Mouse (Mus musculus): ENCODE measurements around the gene Cdhr2. TPM values are rescaled to one million over a fixed set of nuclear protein-coding genes. Genes with fewer than 3 reads are reported as not detected.

Cdhr2 gene
- 0.05 and 0.14 TPM in 2 replicates for polyA plus RNA-seq (2014; fragmentation: Nextera tagmentation; extraction: Ambion mirVana)

- Histone ChIP-seq H3K9ac (ENCODE audit: low read length) (no peak within 1 kb of the TSS), H3K4me1 (ENCODE audit: control insufficient read depth, insufficient read depth, low read length) (no peaks in the 10 kb centered on the region), H3K27me3 (replicated peaks; ENCODE audit: control insufficient read depth, insufficient read depth, low read length) (no peaks in the 10 kb centered on the region), H3K36me3 (ENCODE audit: control insufficient read depth, insufficient read depth, low read length) (no peaks in the 10 kb centered on the region), H3K9me3 (replicated peaks; ENCODE audit: control insufficient read depth, low read length) (no peaks in the 10 kb centered on the region), H3K27ac (ENCODE audit: low read depth, low read length) (no peak within 1 kb of the TSS), H3K4me3 (ENCODE audit: low read depth, low read length) (no peak within 1 kb of the TSS), H3K4me2 (ENCODE audit: low read length) (no peak within 1 kb of the TSS)
- WGBS = 75% methylated on average over 5 of the region's 5 CpGs
- DNase-seq (ENCODE audit: low spot score) = no peak
- ATAC-seq = no peak
Measured at GRCm38 (mm10) chr13:54701243-54701642, at the start of gene Cdhr2. TSS of gene Cdhr2 (plus strand) at chr13:54701461.

DNA sequence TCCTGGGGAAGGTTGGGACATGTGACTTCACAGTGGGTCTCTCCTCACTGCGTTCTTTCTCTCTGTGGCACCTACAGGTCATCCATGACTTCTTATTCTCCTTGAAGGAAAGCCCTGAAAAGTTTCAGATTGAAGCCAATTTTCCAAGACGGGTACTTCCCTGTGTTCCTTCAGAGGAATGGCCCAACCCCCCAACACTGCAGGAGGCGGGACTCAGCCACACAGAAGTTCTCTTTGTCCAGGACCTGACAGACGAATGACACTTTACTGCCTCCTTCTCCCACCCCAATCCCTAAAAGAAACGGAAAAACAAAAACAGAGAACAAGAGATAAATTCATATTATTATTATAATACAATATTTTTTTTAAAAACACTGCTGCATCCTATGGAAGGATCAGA, 40.4 kb upstream of the Cdhr2 start:
- Histone ChIP-seq H3K36me3 (ENCODE audit: control insufficient read depth, insufficient read depth, low read length) (peaks cover 80% of the 10 kb centered on the region), H3K27me3 (replicated peaks; ENCODE audit: control insufficient read depth, insufficient read depth, low read length) (no peaks in the 10 kb centered on the region), H3K27ac (ENCODE audit: low read depth, low read length) (no peak overlapping the region), H3K4me1 (ENCODE audit: control insufficient read depth, insufficient read depth, low read length) (no peaks in the 10 kb centered on the region), H3K9me3 (replicated peaks; ENCODE audit: control insufficient read depth, low read length) (no peaks in the 10 kb centered on the region), H3K9ac (ENCODE audit: low read length) (no peak overlapping the region), H3K4me2 (ENCODE audit: low read length) (no peak overlapping the region), H3K4me3 (ENCODE audit: low read depth, low read length) (no peak overlapping the region)
- 50% methylated on average over 5 of the region's 5 CpGs for WGBS
- no peak for DNase-seq (ENCODE audit: low spot score)
- ATAC-seq = no peak

DNA sequence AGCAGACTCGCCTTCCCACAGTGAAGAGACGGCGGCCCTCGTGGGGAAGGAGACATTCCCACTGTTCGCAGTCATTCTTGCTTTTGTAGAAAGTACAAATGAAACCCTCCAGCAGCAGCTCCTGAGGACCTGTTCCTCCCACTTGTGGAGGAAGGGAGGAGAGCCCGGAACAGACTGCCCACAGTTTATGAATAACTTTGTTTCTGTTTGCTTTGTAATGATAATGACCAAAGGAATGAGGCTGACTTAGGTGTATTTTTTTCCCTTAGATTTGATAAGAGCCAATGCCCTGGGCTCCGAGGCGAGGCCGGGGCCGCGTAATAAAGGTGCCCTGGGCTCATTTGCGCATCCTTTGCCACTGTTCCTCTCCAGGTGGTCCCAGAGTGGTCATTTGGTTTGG, 39.9 kb upstream of the Cdhr2 start:
- H3K36me3 ChIP-seq (ENCODE audit: control insufficient read depth, insufficient read depth, low read length) = peaks cover 76% of the 10 kb centered on the region
- 81% methylated on average over 12 of the region's 12 CpGs for WGBS

DNA sequence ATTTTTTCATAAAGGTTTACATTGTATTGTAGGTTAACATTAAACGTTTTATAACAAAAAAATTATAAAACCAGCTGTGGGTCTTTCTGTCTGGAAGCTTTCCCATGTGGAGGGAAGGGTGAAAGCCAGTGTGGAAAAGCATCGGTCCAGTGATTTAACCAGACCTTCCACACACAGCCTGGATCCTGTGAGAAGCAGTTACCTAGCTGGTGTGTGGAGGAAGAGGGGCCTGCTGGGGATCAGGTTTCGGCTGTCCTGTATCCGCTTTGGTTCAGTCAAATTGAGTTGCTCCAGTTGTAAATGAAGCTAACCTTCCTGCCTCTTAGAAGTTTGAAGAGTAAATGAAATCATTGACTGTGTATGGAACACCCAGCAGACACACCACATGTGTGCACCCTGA, 37.3 kb upstream of the Cdhr2 start:
- H3K9ac ChIP-seq (ENCODE audit: low read length) = no peak overlapping the region
- 87% methylated on average over 4 of the region's 4 CpGs for WGBS
- ATAC-seq (no peak), DNase-seq (ENCODE audit: low spot score) (no peak)
- no peak overlapping the region for H3K4me2 ChIP-seq (ENCODE audit: low read length)
- no peaks in the 10 kb centered on the region for H3K4me1 ChIP-seq (ENCODE audit: control insufficient read depth, insufficient read depth, low read length)
- no peak overlapping the region for H3K27ac ChIP-seq (ENCODE audit: low read depth, low read length)
- H3K9me3 ChIP-seq (replicated peaks; ENCODE audit: control insufficient read depth, low read length) = no peaks in the 10 kb centered on the region
- H3K36me3 ChIP-seq (ENCODE audit: control insufficient read depth, insufficient read depth, low read length) = peaks cover 50% of the 10 kb centered on the region
- H3K27me3 ChIP-seq (replicated peaks; ENCODE audit: control insufficient read depth, insufficient read depth, low read length) = no peaks in the 10 kb centered on the region
- no peak overlapping the region for H3K4me3 ChIP-seq (ENCODE audit: low read depth, low read length)

More for the DNA sequence above, 39.9 kb upstream of the Cdhr2 start:
- Histone ChIP-seq H3K4me2 (ENCODE audit: low read length) (no peak overlapping the region), H3K27me3 (replicated peaks; ENCODE audit: control insufficient read depth, insufficient read depth, low read length) (no peaks in the 10 kb centered on the region), H3K9ac (ENCODE audit: low read length) (no peak overlapping the region), H3K27ac (ENCODE audit: low read depth, low read length) (no peak overlapping the region), H3K9me3 (replicated peaks; ENCODE audit: control insufficient read depth, low read length) (no peaks in the 10 kb centered on the region), H3K4me3 (ENCODE audit: low read depth, low read length) (no peak overlapping the region), H3K4me1 (ENCODE audit: control insufficient read depth, insufficient read depth, low read length) (no peaks in the 10 kb centered on the region)
- DNase-seq (ENCODE audit: low spot score) = no peak
- no peak for ATAC-seq

- Histone ChIP-seq H3K36me3 (ENCODE audit: control insufficient read depth, insufficient read depth, low read length) (peaks cover 47% of the 10 kb centered on the region), H3K4me3 (ENCODE audit: low read depth, low read length) (no peak overlapping the region), H3K4me1 (ENCODE audit: control insufficient read depth, insufficient read depth, low read length) (no peaks in the 10 kb centered on the region), H3K9ac (ENCODE audit: low read length) (no peak overlapping the region), H3K9me3 (replicated peaks; ENCODE audit: control insufficient read depth, low read length) (no peaks in the 10 kb centered on the region), H3K4me2 (ENCODE audit: low read length) (no peak overlapping the region), H3K27ac (ENCODE audit: low read depth, low read length) (no peak overlapping the region), H3K27me3 (replicated peaks; ENCODE audit: control insufficient read depth, insufficient read depth, low read length) (no peaks in the 10 kb centered on the region)
- DNase-seq (ENCODE audit: low spot score) (no peak), ATAC-seq (no peak)
- WGBS = 89% methylated on average over 1 of the region's 1 CpGs
Measured at GRCm38 (mm10) chr13:54664509-54664908, 36.8 kb upstream of the Cdhr2 start.

- Histone ChIP-seq H3K4me1 (ENCODE audit: control insufficient read depth, insufficient read depth, low read length) (no peaks in the 10 kb centered on the region), H3K27me3 (replicated peaks; ENCODE audit: control insufficient read depth, insufficient read depth, low read length) (no peaks in the 10 kb centered on the region), H3K36me3 (ENCODE audit: control insufficient read depth, insufficient read depth, low read length) (peaks cover 42% of the 10 kb centered on the region), H3K9me3 (replicated peaks; ENCODE audit: control insufficient read depth, low read length) (no peaks in the 10 kb centered on the region), H3K4me2 (ENCODE audit: low read length) (no peak overlapping the region), H3K27ac (ENCODE audit: low read depth, low read length) (no peak overlapping the region), H3K4me3 (ENCODE audit: low read depth, low read length) (no peak overlapping the region), H3K9ac (ENCODE audit: low read length) (no peak overlapping the region)
- no peak for ATAC-seq
- DNase-seq (ENCODE audit: low spot score) = no peak
- 95% methylated on average over 7 of the region's 7 CpGs for WGBS
Measured at GRCm38 (mm10) chr13:54665062-54665461, 36.2 kb upstream of the Cdhr2 start.

DNA sequence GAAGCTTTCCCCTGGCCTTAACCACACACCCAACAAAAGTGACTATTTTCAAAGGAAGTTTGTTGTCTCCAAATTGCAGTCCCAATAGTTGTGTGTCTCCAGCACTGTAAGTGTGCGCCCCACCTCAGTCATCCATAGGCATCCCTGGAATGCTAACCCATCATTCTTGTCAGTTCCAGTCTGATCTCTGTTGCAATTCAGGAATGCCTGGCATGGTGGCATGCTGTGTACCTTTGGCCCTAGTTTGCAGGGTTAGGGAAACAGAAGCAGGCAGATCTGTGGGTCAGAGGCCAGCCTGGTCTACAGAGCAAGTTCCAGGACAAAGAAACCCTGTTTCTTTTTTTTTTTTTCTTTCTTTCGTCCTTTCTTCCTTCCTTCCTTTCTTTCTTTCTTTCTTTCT, 30.8 kb upstream of the Cdhr2 start:
- Histone ChIP-seq H3K4me2 (ENCODE audit: low read length) (no peak overlapping the region), H3K4me3 (ENCODE audit: low read depth, low read length) (no peak overlapping the region), H3K9me3 (replicated peaks; ENCODE audit: control insufficient read depth, low read length) (no peaks in the 10 kb centered on the region), H3K9ac (ENCODE audit: low read length) (no peak overlapping the region), H3K4me1 (ENCODE audit: control insufficient read depth, insufficient read depth, low read length) (no peaks in the 10 kb centered on the region), H3K36me3 (ENCODE audit: control insufficient read depth, insufficient read depth, low read length) (no peaks in the 10 kb centered on the region), H3K27ac (ENCODE audit: low read depth, low read length) (no peak overlapping the region), H3K27me3 (replicated peaks; ENCODE audit: control insufficient read depth, insufficient read depth, low read length) (no peaks in the 10 kb centered on the region)
- no peak for DNase-seq (ENCODE audit: low spot score)
- 86% methylated on average over 2 of the region's 2 CpGs for WGBS
- no peak for ATAC-seq

GRCm38 (mm10) chr13:54675895-54676590, 25.2 kb upstream of the Cdhr2 start:
- DNase-seq (ENCODE audit: low spot score) (no peak), ATAC-seq (no peak)
- no peaks in the 10 kb centered on the region for H3K27me3 ChIP-seq (replicated peaks; ENCODE audit: control insufficient read depth, insufficient read depth, low read length)
- peaks cover 28% of the 10 kb centered on the region for H3K36me3 ChIP-seq (ENCODE audit: control insufficient read depth, insufficient read depth, low read length)
- no peak overlapping the region for H3K4me2 ChIP-seq (ENCODE audit: low read length)
- 70% methylated on average over 11 of the region's 11 CpGs for WGBS
- H3K9me3 ChIP-seq (replicated peaks; ENCODE audit: control insufficient read depth, low read length) = no peaks in the 10 kb centered on the region
- no peaks in the 10 kb centered on the region for H3K4me1 ChIP-seq (ENCODE audit: control insufficient read depth, insufficient read depth, low read length)
- no peak overlapping the region for H3K27ac ChIP-seq (ENCODE audit: low read depth, low read length)
- H3K9ac ChIP-seq (ENCODE audit: low read length) = no peak overlapping the region
- no peak overlapping the region for H3K4me3 ChIP-seq (ENCODE audit: low read depth, low read length)

- 82% methylated on average over 4 of the region's 4 CpGs for WGBS
- no peak overlapping the region for H3K9ac ChIP-seq (ENCODE audit: low read length)
- no peaks in the 10 kb centered on the region for H3K27me3 ChIP-seq (replicated peaks; ENCODE audit: control insufficient read depth, insufficient read depth, low read length)
- no peak overlapping the region for H3K4me3 ChIP-seq (ENCODE audit: low read depth, low read length)
- H3K36me3 ChIP-seq (ENCODE audit: control insufficient read depth, insufficient read depth, low read length) = peaks cover 50% of the 10 kb centered on the region
- DNase-seq (ENCODE audit: low spot score) = no peak
- no peaks in the 10 kb centered on the region for H3K4me1 ChIP-seq (ENCODE audit: control insufficient read depth, insufficient read depth, low read length)
- H3K4me2 ChIP-seq (ENCODE audit: low read length) = no peak overlapping the region
- no peaks in the 10 kb centered on the region for H3K9me3 ChIP-seq (replicated peaks; ENCODE audit: control insufficient read depth, low read length)
- no peak overlapping the region for H3K27ac ChIP-seq (ENCODE audit: low read depth, low read length)
- no peak for ATAC-seq
Measured at GRCm38 (mm10) chr13:54678263-54678662, 23.0 kb upstream of the Cdhr2 start.

Measured in forebrain, embryonic 14.5 days (tissue).